Mouse (Mus musculus): ENCODE measurements around the gene Prl8a8. TPM values are rescaled to one million over a fixed set of nuclear protein-coding genes. Genes with fewer than 3 reads are reported as not detected.

Prl8a8 gene
- polyA plus RNA-seq (2015; fragmentation: Nextera tagmentation; extraction: Ambion mirVana), result not detected in 2 replicates

GRCm38 (mm10) chr13:27513117-27513516 is at the start of gene Prl8a8:
Gene Prl8a8 (minus strand): TSS chr13:27513217.
- no peaks in the 10 kb centered on the region for H3K4me1 ChIP-seq (ENCODE audit: control insufficient read depth, insufficient read depth, low read length)
- WGBS, result 83% methylated on average over 4 of the region's 4 CpGs
- no peak for ATAC-seq (replicated peaks; ENCODE audit: extremely low read depth, insufficient read depth, low FRiP score)
- no peak within 1 kb of the TSS for H3K4me2 ChIP-seq (ENCODE audit: low read depth, low read length)
- H3K27ac ChIP-seq (ENCODE audit: low read length), result no peak within 1 kb of the TSS
- no peak within 1 kb of the TSS for H3K9ac ChIP-seq (ENCODE audit: low read length)
- no peaks in the 10 kb centered on the region for H3K9me3 ChIP-seq (replicated peaks; ENCODE audit: control insufficient read depth, low read length)
- no peaks in the 10 kb centered on the region for H3K36me3 ChIP-seq (ENCODE audit: control insufficient read depth, insufficient read depth)
- H3K4me3 ChIP-seq (ENCODE audit: low read length), result no peak within 1 kb of the TSS
- H3K27me3 ChIP-seq (ENCODE audit: control insufficient read depth, insufficient read depth, low read length), result no peaks in the 10 kb centered on the region

- no peak overlapping the region for H3K4me2 ChIP-seq (ENCODE audit: low read depth, low read length)
- H3K36me3 ChIP-seq (ENCODE audit: control insufficient read depth, insufficient read depth), result no peaks in the 10 kb centered on the region
- no peak overlapping the region for H3K27ac ChIP-seq (ENCODE audit: low read length)
- H3K4me3 ChIP-seq (ENCODE audit: low read length), result no peak overlapping the region
- no peaks in the 10 kb centered on the region for H3K9me3 ChIP-seq (replicated peaks; ENCODE audit: control insufficient read depth, low read length)
- ATAC-seq (replicated peaks; ENCODE audit: extremely low read depth, insufficient read depth, low FRiP score), result no peak
- H3K27me3 ChIP-seq (ENCODE audit: control insufficient read depth, insufficient read depth, low read length), result no peaks in the 10 kb centered on the region
- no peaks in the 10 kb centered on the region for H3K4me1 ChIP-seq (ENCODE audit: control insufficient read depth, insufficient read depth, low read length)
- H3K9ac ChIP-seq (ENCODE audit: low read length), result no peak overlapping the region
Measured at GRCm38 (mm10) chr13:27553336-27553735, 40.3 kb upstream of the Prl8a8 start.

- no peak overlapping the region for H3K4me3 ChIP-seq (ENCODE audit: low read length)
- H3K9ac ChIP-seq (ENCODE audit: low read length), result no peak overlapping the region
- no peak for ATAC-seq (replicated peaks; ENCODE audit: extremely low read depth, insufficient read depth, low FRiP score)
- H3K9me3 ChIP-seq (replicated peaks; ENCODE audit: control insufficient read depth, low read length), result no peaks in the 10 kb centered on the region
- no peaks in the 10 kb centered on the region for H3K27me3 ChIP-seq (ENCODE audit: control insufficient read depth, insufficient read depth, low read length)
- no peak overlapping the region for H3K4me2 ChIP-seq (ENCODE audit: low read depth, low read length)
- no peaks in the 10 kb centered on the region for H3K36me3 ChIP-seq (ENCODE audit: control insufficient read depth, insufficient read depth)
- no peaks in the 10 kb centered on the region for H3K4me1 ChIP-seq (ENCODE audit: control insufficient read depth, insufficient read depth, low read length)
- no peak overlapping the region for H3K27ac ChIP-seq (ENCODE audit: low read length)
- WGBS, result 74% methylated on average over 4 of the region's 4 CpGs
Measured at GRCm38 (mm10) chr13:27523156-27523555, 10.1 kb upstream of the Prl8a8 start.

- H3K27ac ChIP-seq (ENCODE audit: low read length), result no peak overlapping the region
- H3K4me1 ChIP-seq (ENCODE audit: control insufficient read depth, insufficient read depth, low read length), result no peaks in the 10 kb centered on the region
- ATAC-seq (replicated peaks; ENCODE audit: extremely low read depth, insufficient read depth, low FRiP score), result no peak
- H3K4me3 ChIP-seq (ENCODE audit: low read length), result no peak overlapping the region
- 80% methylated on average over 1 of the region's 1 CpGs for WGBS
- no peaks in the 10 kb centered on the region; the same call in 1 of the 2 replicates for H3K9me3 ChIP-seq (replicated peaks; ENCODE audit: control insufficient read depth, low read length)
- no peak overlapping the region for H3K4me2 ChIP-seq (ENCODE audit: low read depth, low read length)
- H3K9ac ChIP-seq (ENCODE audit: low read length), result no peak overlapping the region
- no peaks in the 10 kb centered on the region for H3K36me3 ChIP-seq (ENCODE audit: control insufficient read depth, insufficient read depth)
- H3K27me3 ChIP-seq (ENCODE audit: control insufficient read depth, insufficient read depth, low read length), result no peaks in the 10 kb centered on the region
Measured at GRCm38 (mm10) chr13:27507645-27508044, 5.4 kb downstream of the Prl8a8 start.

Other genes with a start within 250 kb of the Prl8a8 start
- gene Prl6a1, start 200.6 kb downstream of the Prl8a8 start, polyA plus RNA-seq (2015; fragmentation: Nextera tagmentation; extraction: Ambion mirVana), result not detected in 2 replicates
- gene Prl8a2, start 167.5 kb downstream of the Prl8a8 start, polyA plus RNA-seq (2015; fragmentation: Nextera tagmentation; extraction: Ambion mirVana), result not detected in 2 replicates
- gene Prl2b1, start 122.4 kb downstream of the Prl8a8 start, polyA plus RNA-seq (2015; fragmentation: Nextera tagmentation; extraction: Ambion mirVana), result not detected in 2 replicates
- gene Prl8a6, start 74.5 kb downstream of the Prl8a8 start, polyA plus RNA-seq (2015; fragmentation: Nextera tagmentation; extraction: Ambion mirVana), result not detected in 2 replicates
- gene Prl8a9, start 51.4 kb upstream of the Prl8a8 start, polyA plus RNA-seq (2015; fragmentation: Nextera tagmentation; extraction: Ambion mirVana), result not detected in 2 replicates
- gene Prl8a1, start 69.0 kb upstream of the Prl8a8 start, polyA plus RNA-seq (2015; fragmentation: Nextera tagmentation; extraction: Ambion mirVana), result not detected in 2 replicates
- gene Prl7b1, start 97.4 kb upstream of the Prl8a8 start, polyA plus RNA-seq (2015; fragmentation: Nextera tagmentation; extraction: Ambion mirVana), result not detected in 2 replicates
- gene Prl7a1, start 129.3 kb upstream of the Prl8a8 start, polyA plus RNA-seq (2015; fragmentation: Nextera tagmentation; extraction: Ambion mirVana), result not detected in 2 replicates
- not detected in 2 replicates for gene Prl7a2, start 154.8 kb upstream of the Prl8a8 start, polyA plus RNA-seq (2015; fragmentation: Nextera tagmentation; extraction: Ambion mirVana)
- gene Prl7d1, start 203.5 kb upstream of the Prl8a8 start, polyA plus RNA-seq (2015; fragmentation: Nextera tagmentation; extraction: Ambion mirVana), result not detected in 2 replicates

Data from heart, embryonic 16.5 days (tissue).